Mouse (Mus musculus) MEL (cell line): ENCODE measurements around the gene Phf3. TPM values are rescaled to one million over a fixed set of nuclear protein-coding genes. Genes with fewer than 3 reads are reported as not detected.

Source experiments
- DNase-seq: peaks from one replicate; pipeline ENCODE4 v3.0.0; 2011; ENCODE audit warnings: low read depth, low spot score
- H3K27ac ChIP-seq: 2 replicates; pipeline ENCODE4 v1.5.1; 2012; ENCODE audit warnings: low read depth, mild to moderate bottlenecking, control low read depth, low read length, moderate library complexity; ENCODE audit not compliant: control insufficient read depth
- H3K27me3 ChIP-seq, 2 experiments: fragments of 150-350 bp in 1 of 2; sonication (generic) in 1 of 2; 2 replicates each; pipeline ENCODE4 v1.6.1; 2012; ENCODE audit warnings: low read length in 2 of 2, mild to moderate bottlenecking in 2 of 2, improper control_type of control experiment in 1 of 2, moderate library complexity in 1 of 2; ENCODE audit not compliant: insufficient read depth in 2 of 2, control insufficient read depth in 1 of 2
- H3K36me3 ChIP-seq, 2 experiments: 2 replicates each; pipeline ENCODE4 v1.6.1; 2012 to 2014; ENCODE audit warnings: low read length in 2 of 2, improper control_type of control experiment in 1 of 2, inconsistent platforms in 1 of 2, mild to moderate bottlenecking in 1 of 2; ENCODE audit not compliant: insufficient read depth in 2 of 2, control insufficient read depth in 1 of 2
- H3K4me1 ChIP-seq, 2 experiments: fragments of 150-350 bp in 1 of 2; sonication (generic) in 1 of 2; 2 replicates each; pipeline ENCODE4 v1.6.1; 2012; ENCODE audit warnings: low read length in 2 of 2, improper control_type of control experiment in 1 of 2, mild to moderate bottlenecking in 1 of 2; ENCODE audit not compliant: insufficient read depth in 2 of 2, control insufficient read depth in 1 of 2
- H3K4me3 ChIP-seq, 2 experiments: fragments of 150-350 bp in 1 of 2; sonication (generic) in 1 of 2; 2 replicates each; pipeline ENCODE4 v1.5.1; 2012; ENCODE audit warnings: low read depth in 2 of 2, low read length in 2 of 2, mild to moderate bottlenecking in 2 of 2, moderate library complexity in 2 of 2, control low read depth in 1 of 2, improper control_type of control experiment in 1 of 2; ENCODE audit not compliant: control insufficient read depth in 1 of 2, insufficient read depth in 1 of 2
- H3K79me2 ChIP-seq: 2 replicates; pipeline ENCODE4 v1.6.1; 2012; ENCODE audit warnings: mild to moderate bottlenecking, low read length, moderate library complexity; ENCODE audit not compliant: control insufficient read depth, poor library complexity, insufficient read depth
- H3K9ac ChIP-seq: 2 replicates; pipeline ENCODE4 v1.6.1; 2012; ENCODE audit warnings: low read depth, mild to moderate bottlenecking, control low read depth, low read length, moderate library complexity; ENCODE audit not compliant: control insufficient read depth, poor library complexity, severe bottlenecking
- H3K9me3 ChIP-seq: fragments of 150-350 bp; sonication (generic); replicated peaks from 2 replicates; pipeline ENCODE4 v1.6.1; 2012; ENCODE audit warnings: mild to moderate bottlenecking, low read length, improper control_type of control experiment, moderate library complexity; ENCODE audit not compliant: insufficient read depth
- CHD2 ChIP-seq: IDR thresholded peaks from 2 replicates; pipeline ENCODE4 v1.6.1; 2011; ENCODE audit warnings: low read length, improper control_type of control experiment
- EP300 ChIP-seq, 2 experiments: IDR thresholded peaks; 2 replicates each; pipeline ENCODE4 v1.6.1; 2011; ENCODE audit warnings: improper control_type of control experiment in 2 of 2, low read length in 2 of 2, low read depth in 1 of 2, mild to moderate bottlenecking in 1 of 2
- GABPA ChIP-seq: IDR thresholded peaks from 2 replicates; pipeline ENCODE4 v1.6.1; 2012; ENCODE audit warnings: low read depth, mild to moderate bottlenecking, inconsistent platforms, low read length, improper control_type of control experiment, moderate library complexity
- GATA1 ChIP-seq: IDR thresholded peaks from 2 replicates; pipeline ENCODE4 v1.6.1; 2011; ENCODE audit warnings: low read depth, low read length, improper control_type of control experiment
- JUND ChIP-seq: IDR thresholded peaks from 2 replicates; pipeline ENCODE4 v1.6.1; 2011; ENCODE audit warnings: low read depth, mild to moderate bottlenecking, improper control_type of control experiment, low read length
- KAT2A ChIP-seq: conservative IDR thresholded peaks from 2 replicates; pipeline ENCODE4 v1.6.1; 2012; ENCODE audit warnings: low read depth, low read length, improper control_type of control experiment, inconsistent platforms
- MAZ ChIP-seq: IDR thresholded peaks from 2 replicates; pipeline ENCODE4 v1.6.1; 2012; ENCODE audit warnings: low read depth, mild to moderate bottlenecking, inconsistent platforms, low read length, improper control_type of control experiment
- MYC ChIP-seq: IDR thresholded peaks from 2 replicates; pipeline ENCODE4 v1.6.1; 2011; ENCODE audit warnings: low read depth, mild to moderate bottlenecking, low read length, improper control_type of control experiment, moderate library complexity
- POLR2AphosphoS2 ChIP-seq: IDR thresholded peaks from 2 replicates; pipeline ENCODE4 v1.6.1; 2011; ENCODE audit warnings: low read length, improper control_type of control experiment
- POLR2AphosphoS5 ChIP-seq: IDR thresholded peaks from 2 replicates; pipeline ENCODE4 v1.6.1; 2012; ENCODE audit warnings: low read depth, borderline replicate concordance, mild to moderate bottlenecking, inconsistent platforms, low read length, moderate library complexity, mixed read lengths
- RCOR1 ChIP-seq: IDR thresholded peaks from 2 replicates; pipeline ENCODE4 v1.6.1; 2012; ENCODE audit warnings: low read depth, mild to moderate bottlenecking, inconsistent platforms, low read length, improper control_type of control experiment
- SIN3A ChIP-seq: IDR thresholded peaks from 2 replicates; pipeline ENCODE4 v1.6.1; 2012; ENCODE audit warnings: low read length, improper control_type of control experiment, inconsistent platforms
- SMC3 ChIP-seq: IDR thresholded peaks from 2 replicates; pipeline ENCODE4 v1.6.1; 2011; ENCODE audit warnings: low read depth, low read length, improper control_type of control experiment
- TCF12 ChIP-seq: IDR thresholded peaks from 2 replicates; pipeline ENCODE4 v1.6.1; 2014; ENCODE audit warnings: low read depth, mild to moderate bottlenecking, inconsistent platforms, low read length, improper control_type of control experiment, moderate library complexity
- UBTF ChIP-seq: IDR thresholded peaks from 2 replicates; pipeline ENCODE4 v1.6.1; 2012; ENCODE audit warnings: low read depth, mild to moderate bottlenecking, inconsistent platforms, low read length, improper control_type of control experiment, moderate library complexity, borderline replicate concordance; ENCODE audit not compliant: insufficient read depth
- USF1 ChIP-seq: IDR thresholded peaks from 2 replicates; pipeline ENCODE4 v1.6.1; 2014; ENCODE audit warnings: low read depth, mild to moderate bottlenecking, inconsistent platforms, low read length, improper control_type of control experiment, moderate library complexity
- USF2 ChIP-seq, 2 experiments: IDR thresholded peaks; 2 replicates each; pipeline ENCODE4 v1.6.1; 2011 to 2012; ENCODE audit warnings: improper control_type of control experiment in 2 of 2, low read length in 2 of 2, borderline replicate concordance in 1 of 2, inconsistent platforms in 1 of 2, low read depth in 1 of 2, mild to moderate bottlenecking in 1 of 2; ENCODE audit not compliant: insufficient read depth in 1 of 2
- ZMIZ1 ChIP-seq: IDR thresholded peaks from 2 replicates; pipeline ENCODE4 v1.6.1; 2012; ENCODE audit warnings: low read depth, mild to moderate bottlenecking, inconsistent platforms, low read length, improper control_type of control experiment, moderate library complexity
- polyA plus RNA-seq, 2 experiments: library from polyadenylated mRNA; stranded (reverse) in 1 of 2; unstranded in 1 of 2; fragments of >175 nt in 1 of 2; fragments of >200 nt in 1 of 2; gene quantifications; 2 replicates each; pipeline versions ENCODE4 v1.2.1 to v1.2.4; 2012; ENCODE audit warnings: low replicate concordance in 2 of 2, low read depth in 1 of 2; ENCODE audit not compliant: insufficient read length in 2 of 2, insufficient read depth in 1 of 2, missing spikeins in 1 of 2
- total RNA-seq: library from RNA; depleted of rRNA; stranded (reverse); fragments of 300-350 nt; gene quantifications from 2 replicates; pipeline ENCODE4 v1.2.3, GENCODE M21; 2012

The Phf3 gene
- total and polyA plus RNA-seq, 3 experiments, result 32.5 to 606 (median 50.6) TPM

GRCm38 (mm10) chr1:30847706-30848105, 26.0 kb downstream of the Phf3 start:
- H3K79me2 ChIP-seq, result peaks cover 27% of the 10 kb centered on the region
- H3K36me3 ChIP-seq, result peaks cover 0 to 28% of the 10 kb centered on the region in 2 experiments; a peak in 3 of 4 replicates
- TF ChIP-seq POLR2AphosphoS2 (no peak), UBTF (no peak), MAZ (no peak), RCOR1 (no peak), SMC3 (no peak), CHD2 (no peak), SIN3A (no peak), USF2 (IDR thresholded peaks at IDR 0.05; ENCODE audit: borderline replicate concordance in 1 of 2, insufficient read depth in 1 of 2, low read depth in 1 of 2, low read length in 2 of 2) (no peak), JUND (no peak), GATA1 (no peak), KAT2A (no peak), USF1 (no peak), EP300 (IDR thresholded peaks at IDR 0.05; ENCODE audit: low read depth in 1 of 2, low read length in 2 of 2) (no peak), TCF12 (no peak), ZMIZ1 (no peak)
- H3K27me3 ChIP-seq, result no peaks in the 10 kb centered on the region
- no peak for DNase-seq
- H3K4me1 ChIP-seq, result peaks cover 11 to 17% of the 10 kb centered on the region in 2 experiments
- H3K4me3 ChIP-seq, result no peak overlapping the region
- no peak overlapping the region for H3K9ac ChIP-seq
- no peak overlapping the region for H3K27ac ChIP-seq
- no peaks in the 10 kb centered on the region for H3K9me3 ChIP-seq

- Histone ChIP-seq H3K9ac (no peak overlapping the region), H3K4me3 (no peak overlapping the region), H3K27ac (no peak overlapping the region), H3K36me3 (peaks cover 2 to 13% of the 10 kb centered on the region in 2 experiments), H3K79me2 (peaks cover 2% of the 10 kb centered on the region; the same call in 1 of the 2 replicates)
- no peak for DNase-seq
- TF ChIP-seq GABPA (no peak), ZMIZ1 (no peak), SIN3A (no peak), POLR2AphosphoS5 (no peak), SMC3 (no peak), JUND (no peak), MYC (no peak)
- TF ChIP-seq, all 39 proteins: peak for 0
- Histone ChIP-seq H3K9me3 (no peaks in the 10 kb centered on the region), H3K4me1 (peaks cover 0 to 3% of the 10 kb centered on the region in 2 experiments; a peak in 1 of 4 replicates), H3K27me3 (no peaks in the 10 kb centered on the region)
These were observed 34.1 kb downstream of the Phf3 start for GRCm38 (mm10) chr1:30839662-30840061.
